9 mouse cellular contexts compared by ENCODE assay signal in the genomic region with DNA sequence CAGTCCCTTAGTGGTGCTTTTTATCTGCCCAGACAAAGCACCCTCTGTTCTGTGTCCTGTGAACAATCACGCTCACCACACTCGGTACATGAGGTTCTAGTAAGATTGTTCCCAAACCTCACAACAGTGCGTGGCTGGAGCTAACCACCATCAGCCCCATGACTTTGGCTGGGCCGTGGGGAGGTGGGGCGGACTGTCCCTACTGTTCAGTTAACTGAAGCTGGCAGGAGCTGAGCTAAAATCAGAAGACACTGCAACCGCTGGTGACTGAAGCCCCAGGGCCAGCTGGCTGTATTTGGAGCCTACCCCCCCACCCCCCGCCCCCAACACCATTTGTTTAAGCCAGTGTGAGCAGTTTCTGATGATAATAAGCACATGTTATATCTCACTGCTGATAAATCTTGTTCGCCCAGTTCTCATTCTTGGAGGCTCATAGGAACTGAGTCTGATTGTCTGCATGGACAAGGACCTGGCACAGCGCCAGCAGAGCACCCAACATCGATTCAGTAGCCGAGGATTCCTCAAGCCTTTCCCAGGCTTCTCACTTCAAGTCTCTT. TPM values are rescaled to one million over a fixed set of nuclear protein-coding genes. Genes with fewer than 3 reads are reported as not detected.
A peak's percentile ranks its signal among the peaks of the same experiment; 100 is the strongest.
DNase-seq lines count a peak whose midpoint lies in the region; ATAC-seq and TF ChIP-seq lines count a peak whose summit lies in the region.
"Had no signal": no experiment of that assay in that cellular context is flagged by ENCODE, and none has a peak within 500 bp of the region (broad histone marks: within the 10 kb centered on the region; RNA-seq: fewer than 3 reads in every experiment).

No protein-coding gene starts in this region.

- ATAC-seq in granulocyte monocyte progenitor cell, adult 5-6 weeks (replicated peaks; ENCODE audit: poor library complexity, severe bottlenecking): no peak

- 31% methylated on average over 11 of the region's 11 CpGs for WGBS in olfactory bulb, adult 2 months

- TF ChIP-seq POLR2A in olfactory bulb, adult 2 months (IDR thresholded peaks at IDR 0.05; ENCODE audit: insufficient read depth, low read depth, low read length): no peak

- no peak overlapping the region for H3K4me3 ChIP-seq in olfactory bulb, adult 2 months (ENCODE audit: insufficient read depth, low read depth, low read length)
- H3K4me3 ChIP-seq: megakaryocyte, embryonic 14.5 days had no signal

- peaks cover 5% of the 10 kb centered on the region for H3K4me1 ChIP-seq in olfactory bulb, adult 2 months (ENCODE audit: control insufficient read depth, insufficient read depth, low read length)

- DNase-seq in ovary, adult 18-20 months (ENCODE audit: low spot score): peak; percentile 23
- no peak for DNase-seq in ovary, postnatal 10 days (ENCODE audit: low spot score)
- peak; percentile 65 to 77 for DNase-seq in heart, adult 18-20 months
- peak; percentile 64 for DNase-seq in left cerebral cortex, adult 11 months (ENCODE audit: low spot score)
- DNase-seq in adrenal gland, postnatal 14 days: no peak
- no peak for DNase-seq in spleen, adult 12 weeks (ENCODE audit: low spot score)

- H3K27ac ChIP-seq in olfactory bulb, adult 2 months (ENCODE audit: insufficient read depth, low read depth, low read length): peak overlapping the region; percentile 54; the same call in 1 of the 2 replicates

- no peak for TF ChIP-seq CTCF in olfactory bulb, adult 2 months (IDR thresholded peaks at IDR 0.05; ENCODE audit: insufficient read depth, low read depth, low read length)

RNA-seq across cellular contexts. Expression of gene Ak3, which starts 23.3 kb away (rescaled TPM):
- total RNA-seq in heart, adult 18-20 months (2021): 10 to 100 TPM; 90.8 TPM
- polyA plus RNA-seq in olfactory bulb, adult 2 months (2012; ENCODE audit: insufficient read depth, insufficient read length, low replicate concordance, missing spikeins): not detected in 2 replicates
- 41.2 and 51.0 TPM in 2 replicates for total RNA-seq in granulocyte monocyte progenitor cell, adult 5-6 weeks (2014; fragmentation: Nextera tagmentation)
- 20.5 and 27.8 TPM in 2 replicates for total RNA-seq in granulocyte monocyte progenitor cell, adult 5-6 weeks (2017)
- total RNA-seq in adrenal gland, postnatal 14 days (2021): 211 and 233 TPM in 2 replicates

RNA-seq across cellular contexts. Expression of gene Cdc37l1, which starts 34.3 kb away (rescaled TPM):
- total RNA-seq in heart, adult 18-20 months (2021): 10 to 100 TPM; 63.2 to 82.7 TPM
- polyA plus RNA-seq in olfactory bulb, adult 2 months (2012; ENCODE audit: insufficient read depth, insufficient read length, low replicate concordance, missing spikeins): 483 TPM in 1 of 2 replicates, not detected in the other
- total RNA-seq in granulocyte monocyte progenitor cell, adult 5-6 weeks (2014; fragmentation: Nextera tagmentation): 41.0 and 49.6 TPM in 2 replicates
- total RNA-seq in granulocyte monocyte progenitor cell, adult 5-6 weeks (2017): 31.4 and 37.7 TPM in 2 replicates
- total RNA-seq in adrenal gland, postnatal 14 days (2021): 43.0 and 50.8 TPM in 2 replicates

RNA-seq across cellular contexts. Expression of gene 4430402I18Rik, which starts 56.9 kb away (rescaled TPM):
- 10 to 100 TPM; 27.8 to 33.8 TPM for total RNA-seq in heart, adult 18-20 months (2021)
- not detected in 2 replicates for polyA plus RNA-seq in olfactory bulb, adult 2 months (2012; ENCODE audit: insufficient read depth, insufficient read length, low replicate concordance, missing spikeins)
- total RNA-seq in granulocyte monocyte progenitor cell, adult 5-6 weeks (2014; fragmentation: Nextera tagmentation): not detected in 2 replicates
- total RNA-seq in granulocyte monocyte progenitor cell, adult 5-6 weeks (2017): 0.72 TPM in 1 of 2 replicates, not detected in the other
- 11.4 and 12.2 TPM in 2 replicates for total RNA-seq in adrenal gland, postnatal 14 days (2021)

Comparison
In these comparisons a context has a peak if more than half of its experiments do, and no peak if none do; other contexts are left out.
1. DNase-seq: peak in ovary, adult 18-20 months (single experiment), heart, adult 18-20 months (2 of 2) and left cerebral cortex, adult 11 months (single experiment); none in ovary, postnatal 10 days (single experiment), adrenal gland, postnatal 14 days (single experiment) and spleen, adult 12 weeks (single experiment).